In the genomic region with DNA sequence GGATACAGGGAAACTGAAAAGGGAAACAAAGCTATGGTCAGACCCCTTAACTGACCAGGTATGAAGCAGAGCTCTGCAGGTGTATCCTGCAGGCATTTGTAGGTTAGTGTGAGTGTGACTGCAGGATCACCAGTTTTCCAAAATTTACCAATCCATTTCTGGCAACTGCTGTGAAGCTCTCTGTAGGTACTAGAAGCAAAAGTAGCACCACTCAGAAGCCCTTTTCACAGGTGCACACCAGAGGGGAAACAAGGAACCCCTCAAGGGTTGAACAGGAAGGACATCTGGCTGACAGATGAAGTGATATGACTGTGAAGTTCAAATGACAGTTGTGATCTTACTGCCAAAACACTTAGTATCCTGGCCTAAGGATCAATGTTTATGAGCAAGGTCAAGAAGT, we compare ENCODE assay signal across 21 mouse cellular contexts.
DNase-seq lines count a peak whose midpoint lies in the region; ATAC-seq and TF ChIP-seq lines count a peak whose summit lies in the region.
"Had no signal": no experiment of that assay in that cellular context is flagged by ENCODE, and none has a peak within 500 bp of the region (broad histone marks: within the 10 kb centered on the region; RNA-seq: fewer than 3 reads in every experiment).

No protein-coding gene starts in this region.

- no peaks in the 10 kb centered on the region for H3K4me1 ChIP-seq in intestine, postnatal 0 days (replicated peaks; ENCODE audit: control insufficient read depth, insufficient read depth, low read length)
- no peaks in the 10 kb centered on the region for H3K4me1 ChIP-seq in midbrain, postnatal 0 days (ENCODE audit: insufficient read depth, low read length)
- H3K4me1 ChIP-seq: embryonic facial prominence, embryonic 10.5 days; forebrain, embryonic 13.5 days; heart, embryonic 13.5 days; hindbrain, embryonic 12.5 days had no signal

- no peaks in the 10 kb centered on the region for H3K36me3 ChIP-seq in intestine, postnatal 0 days (ENCODE audit: control insufficient read depth, insufficient read depth)
- no peaks in the 10 kb centered on the region for H3K36me3 ChIP-seq in midbrain, postnatal 0 days (ENCODE audit: insufficient read depth, low read length)
- H3K36me3 ChIP-seq: embryonic facial prominence, embryonic 10.5 days; G1E; heart, embryonic 13.5 days; hindbrain, embryonic 12.5 days had no signal

- no peak overlapping the region for H3K9ac ChIP-seq in intestine, postnatal 0 days (ENCODE audit: low read depth, low read length)
- H3K9ac ChIP-seq in midbrain, postnatal 0 days (replicated peaks; ENCODE audit: low read length, poor library complexity, severe bottlenecking) = no peak overlapping the region
- H3K9ac ChIP-seq: forebrain, embryonic 13.5 days; forebrain, postnatal 0 days; heart, embryonic 13.5 days; hindbrain, embryonic 12.5 days had no signal

- H3K9me3 ChIP-seq in intestine, postnatal 0 days (ENCODE audit: control insufficient read depth) = 0 out of 2 replicates have a peak, but pooled peaks cover 5% of the 10 kb centered on the region
- peaks cover 25% of the 10 kb centered on the region; the same call in 1 of the 2 replicates for H3K9me3 ChIP-seq in midbrain, postnatal 0 days (ENCODE audit: low read length)

- no peak overlapping the region for H3K4me2 ChIP-seq in intestine, postnatal 0 days (replicated peaks; ENCODE audit: low read depth)
- no peak overlapping the region for H3K4me2 ChIP-seq in midbrain, postnatal 0 days (ENCODE audit: low read depth, low read length, poor library complexity, severe bottlenecking)
- H3K4me2 ChIP-seq: forebrain, embryonic 13.5 days; heart, embryonic 13.5 days; hindbrain, embryonic 12.5 days had no signal

- no peaks in the 10 kb centered on the region for H3K27me3 ChIP-seq in intestine, postnatal 0 days (replicated peaks; ENCODE audit: control insufficient read depth, insufficient read depth, low read length)
- no peaks in the 10 kb centered on the region for H3K27me3 ChIP-seq in midbrain, postnatal 0 days (ENCODE audit: insufficient read depth, low read length)
- H3K27me3 ChIP-seq: forebrain, embryonic 13.5 days; heart, embryonic 13.5 days; hindbrain, embryonic 12.5 days had no signal

- DNase-seq in thymus, adult 18-20 months = peak; percentile 40 to 76
- peak; percentile 79 for DNase-seq in thymus, postnatal 14 days
- no peak for DNase-seq in lung, postnatal 25 days (ENCODE audit: low spot score)
- DNase-seq in midbrain, postnatal 0 days (ENCODE audit: low spot score) = no peak
- no peak for DNase-seq in left cerebral cortex, postnatal 10 days (ENCODE audit: extremely low spot score in 1 of 2, low spot score in 2 of 2)
- DNase-seq: adrenal gland, postnatal 10 days; cerebellum, adult 18-20 months; cerebellum, adult 9-11 months; cerebellum, postnatal 36 days; forebrain, postnatal 0 days; gastrocnemius, postnatal 14 days; heart, postnatal 10 days; heart, postnatal 4 days had no signal

- no peak overlapping the region for H3K27ac ChIP-seq in intestine, postnatal 0 days (ENCODE audit: low read depth, low read length)
- no peak overlapping the region for H3K27ac ChIP-seq in midbrain, postnatal 0 days (ENCODE audit: low read depth, low read length)
- H3K27ac ChIP-seq: embryonic facial prominence, embryonic 10.5 days; forebrain, embryonic 13.5 days; heart, embryonic 13.5 days; hindbrain, embryonic 12.5 days had no signal

- peak; percentile 35 for ATAC-seq in CD4-positive, CD25-positive, alpha-beta regulatory T cell, adult 4 months
- ATAC-seq in inflammation-experienced regulatory T-cells, adult 6 months = peak; percentile 32
- no peak for ATAC-seq in intestine, postnatal 0 days
- ATAC-seq in midbrain, postnatal 0 days (ENCODE audit: low FRiP score) = no peak
- ATAC-seq: forebrain, embryonic 13.5 days; forebrain, postnatal 0 days had no signal

- TF ChIP-seq CTCF in intestine, postnatal 0 days (IDR thresholded peaks at IDR 0.05; ENCODE audit: low read depth) = no peak
- TF ChIP-seq CTCF in midbrain, postnatal 0 days (IDR thresholded peaks at IDR 0.05) = no peak

- no peak overlapping the region for H3K4me3 ChIP-seq in intestine, postnatal 0 days (ENCODE audit: low read depth, low read length)
- no peak overlapping the region for H3K4me3 ChIP-seq in midbrain, postnatal 0 days (ENCODE audit: low read depth, low read length)
- H3K4me3 ChIP-seq: embryonic facial prominence, embryonic 10.5 days; forebrain, embryonic 13.5 days; heart, embryonic 13.5 days; hindbrain, embryonic 12.5 days had no signal

- intact Hi-C loops in left cerebral cortex, postnatal 10 days (cut with DNase I) = no loop called here

Comparison
In these comparisons a context has a peak if more than half of its experiments do, and no peak if none do; other contexts are left out.
1. ATAC-seq: peak in CD4-positive, CD25-positive, alpha-beta regulatory T cell, adult 4 months (single experiment) and inflammation-experienced regulatory T-cells, adult 6 months (single experiment); none in intestine, postnatal 0 days (single experiment) and midbrain, postnatal 0 days (single experiment).
2. DNase-seq: peak in thymus, adult 18-20 months (2 of 2) and thymus, postnatal 14 days (single experiment); none in lung, postnatal 25 days (single experiment), midbrain, postnatal 0 days (single experiment) and left cerebral cortex, postnatal 10 days (0 of 2).